Mouse (Mus musculus): Measurements from ENCODE around the gene Mettl27. TPM values are rescaled to one million over a fixed set of nuclear protein-coding genes. Genes with fewer than 3 reads are reported as not detected.
A peak's percentile ranks its signal among the peaks of the same experiment; 100 is the strongest.

Mettl27 gene
- total RNA-seq, 2 experiments from 2014 or later: 4.2 to 4.6 TPM

GRCm38 (mm10) chr5:134965852-134966821 is 34.0 kb downstream of the Mettl27 start:
- TF ChIP-seq CTCF (IDR thresholded peaks at IDR 0.05): no peak; the same call in 1 of the 2 replicates
- intact Hi-C loops (cut with DNase I): loop anchor here (1.0 kb wide), 2 partner anchors 33 to 59 kb away; no protein-coding TSS in a partner anchor
- peak; percentile 64 for DNase-seq
- peak overlapping the region; percentile 72 for H3K27ac ChIP-seq
- peak overlapping the region; percentile 68 for H3K4me3 ChIP-seq

GRCm38 (mm10) chr5:134967164-134967944 is 35.2 kb downstream of the Mettl27 start:
- DNase-seq: no peak
- intact Hi-C loops (cut with DNase I): no loop called here
- TF ChIP-seq CTCF (IDR thresholded peaks at IDR 0.05): no peak
- Histone ChIP-seq H3K27ac (no peak overlapping the region), H3K4me3 (no peak overlapping the region)

- Histone ChIP-seq H3K27ac (no peak overlapping the region), H3K4me3 (no peak overlapping the region)
- intact Hi-C loops (cut with DNase I): no loop called here
- no peak for TF ChIP-seq CTCF (IDR thresholded peaks at IDR 0.05)
- no peak for DNase-seq
These were observed 38.5 kb downstream of the Mettl27 start for GRCm38 (mm10) chr5:134970671-134971070.

- DNase-seq: no peak
- no peak overlapping the region for H3K27ac ChIP-seq
- intact Hi-C loops (cut with DNase I): no loop called here
- no peak overlapping the region for H3K4me3 ChIP-seq
- TF ChIP-seq CTCF (IDR thresholded peaks at IDR 0.05): no peak
These were observed 40.9 kb downstream of the Mettl27 start for GRCm38 (mm10) chr5:134973081-134973480.

GRCm38 (mm10) chr5:134973526-134973925 is 41.4 kb downstream of the Mettl27 start:
- Histone ChIP-seq H3K27ac (no peak overlapping the region), H3K4me3 (no peak overlapping the region)
- TF ChIP-seq CTCF (IDR thresholded peaks at IDR 0.05): no peak
- intact Hi-C loops (cut with DNase I): no loop called here
- DNase-seq: no peak

GRCm38 (mm10) chr5:134974294-134974693 is 42.1 kb downstream of the Mettl27 start:
- TF ChIP-seq CTCF (IDR thresholded peaks at IDR 0.05): no peak
- DNase-seq: no peak
- intact Hi-C loops (cut with DNase I): no loop called here
- Histone ChIP-seq H3K4me3 (no peak overlapping the region), H3K27ac (no peak overlapping the region)

GRCm38 (mm10) chr5:134974921-134975320 is 42.8 kb downstream of the Mettl27 start:
- H3K27ac ChIP-seq: no peak overlapping the region
- no peak for TF ChIP-seq CTCF (IDR thresholded peaks at IDR 0.05)
- no peak for DNase-seq
- H3K4me3 ChIP-seq: no peak overlapping the region
- intact Hi-C loops (cut with DNase I): no loop called here

- no peak overlapping the region for H3K27ac ChIP-seq
- H3K4me3 ChIP-seq: no peak overlapping the region
- no peak for TF ChIP-seq CTCF (IDR thresholded peaks at IDR 0.05)
- no peak for DNase-seq
- intact Hi-C loops (cut with DNase I): no loop called here
These were observed 44.0 kb downstream of the Mettl27 start for GRCm38 (mm10) chr5:134976164-134976563.

- DNase-seq: no peak
- H3K4me3 ChIP-seq: no peak overlapping the region
- H3K27ac ChIP-seq: no peak overlapping the region
- intact Hi-C loops (cut with DNase I): no loop called here
- TF ChIP-seq CTCF (IDR thresholded peaks at IDR 0.05): no peak
These were observed 44.5 kb downstream of the Mettl27 start for GRCm38 (mm10) chr5:134976577-134977250.

GRCm38 (mm10) chr5:134977837-134978236 is 45.7 kb downstream of the Mettl27 start:
- Histone ChIP-seq H3K27ac (no peak overlapping the region), H3K4me3 (no peak overlapping the region)
- no peak for DNase-seq
- intact Hi-C loops (cut with DNase I): no loop called here
- TF ChIP-seq CTCF (IDR thresholded peaks at IDR 0.05): no peak

- H3K4me3 ChIP-seq: no peak overlapping the region
These were observed 49.0 kb downstream of the Mettl27 start for GRCm38 (mm10) chr5:134981149-134981548.

GRCm38 (mm10) chr5:134983111-134983510 is 50.9 kb downstream of the Mettl27 start:
- DNase-seq: no peak
- no peak for TF ChIP-seq CTCF (IDR thresholded peaks at IDR 0.05)
- intact Hi-C loops (cut with DNase I): no loop called here
- H3K4me3 ChIP-seq: no peak overlapping the region
- H3K27ac ChIP-seq: no peak overlapping the region

More at GRCm38 (mm10) chr5:134981149-134981548, 49.0 kb downstream of the Mettl27 start:
- intact Hi-C loops (cut with DNase I): no loop called here
- no peak for DNase-seq
- H3K27ac ChIP-seq: no peak overlapping the region
- no peak for TF ChIP-seq CTCF (IDR thresholded peaks at IDR 0.05)
